Mouse (Mus musculus): ENCODE results near the gene F12.

DNA sequence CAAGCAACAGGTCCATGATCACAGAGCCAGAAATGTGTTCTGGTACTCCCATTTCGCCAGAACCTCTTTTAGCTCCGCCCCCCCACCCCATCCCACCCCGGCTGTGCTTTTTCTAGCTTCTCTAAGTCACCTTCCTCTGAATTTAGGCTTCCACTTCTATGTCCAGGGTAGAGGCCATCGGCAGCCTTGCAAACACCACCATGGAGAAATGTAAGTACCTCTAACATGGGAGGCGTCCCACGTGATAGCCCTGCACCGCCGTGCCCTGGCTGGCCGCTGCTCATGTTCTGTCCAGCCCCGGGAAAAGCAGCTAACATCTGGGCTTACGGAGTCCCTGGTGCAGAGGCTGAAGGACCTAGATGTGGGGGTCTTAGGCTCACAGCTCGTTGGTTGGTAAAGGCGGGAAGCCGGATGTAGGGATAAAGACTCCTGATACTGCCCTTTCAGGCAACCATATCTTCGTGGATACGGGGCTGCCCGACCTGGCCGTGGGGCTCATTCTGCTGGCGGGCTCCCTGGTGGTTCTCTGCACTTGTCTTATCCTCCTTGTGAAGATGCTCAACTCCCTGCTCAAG is 18.0 kb downstream of the F12 start:
- no peak for TF ChIP-seq CTCF (IDR thresholded peaks at IDR 0.05; ENCODE audit: borderline replicate concordance, control insufficient read depth, extremely low read depth, insufficient read depth, low read length, poor library complexity)
- TF ChIP-seq POLR2A (IDR thresholded peaks at IDR 0.05; ENCODE audit: control insufficient read depth, extremely low read depth, insufficient read depth, low read length, poor library complexity), result no peak
